Mouse (Mus musculus): ENCODE data around the gene Gm17359. TPM values are rescaled to one million over a fixed set of nuclear protein-coding genes. Genes with fewer than 3 reads are reported as not detected.

The Gm17359 gene
- total and polyA plus RNA-seq, 2 experiments from 2014 or later = not detected

DNA sequence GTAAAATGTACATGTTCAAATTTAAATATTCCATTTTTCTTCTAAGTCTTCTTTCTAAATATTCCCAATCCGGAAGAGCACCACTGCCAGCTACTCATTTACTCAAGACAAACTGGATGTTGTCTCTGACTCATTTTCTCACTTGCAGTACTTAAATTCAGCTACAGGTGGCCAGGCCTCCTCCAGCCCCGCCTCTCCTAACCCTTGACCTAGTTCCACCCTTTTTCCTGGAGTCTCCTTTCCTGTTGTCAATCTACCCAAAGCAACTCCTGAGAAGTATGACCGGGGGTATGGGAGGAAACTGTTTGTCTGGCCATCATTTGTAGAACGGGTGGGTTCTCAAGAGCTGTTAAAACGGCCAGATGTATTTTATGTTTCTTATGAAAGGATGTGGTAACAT, 40.4 kb upstream of the Gm17359 start:
- DNase-seq (ENCODE audit: low spot score) = no peak
- Histone ChIP-seq H3K9me3 (ENCODE audit: low read length) (no peaks in the 10 kb centered on the region), H3K27me3 (ENCODE audit: insufficient read depth, low read length) (no peaks in the 10 kb centered on the region), H3K9ac (replicated peaks; ENCODE audit: low read length, poor library complexity, severe bottlenecking) (no peak overlapping the region), H3K36me3 (ENCODE audit: insufficient read depth, low read length) (no peaks in the 10 kb centered on the region), H3K27ac (ENCODE audit: low read depth, low read length) (no peak overlapping the region), H3K4me1 (ENCODE audit: insufficient read depth, low read length) (no peaks in the 10 kb centered on the region), H3K4me2 (ENCODE audit: low read depth, low read length, poor library complexity, severe bottlenecking) (no peak overlapping the region), H3K4me3 (ENCODE audit: low read depth, low read length) (no peak overlapping the region)
- 73% methylated on average over 5 of the region's 5 CpGs for WGBS
- TF ChIP-seq CTCF (IDR thresholded peaks at IDR 0.05) = 0 out of 2 replicates have a peak, but pooled peaks have one; percentile 10
- ATAC-seq (ENCODE audit: low FRiP score) = no peak

DNA sequence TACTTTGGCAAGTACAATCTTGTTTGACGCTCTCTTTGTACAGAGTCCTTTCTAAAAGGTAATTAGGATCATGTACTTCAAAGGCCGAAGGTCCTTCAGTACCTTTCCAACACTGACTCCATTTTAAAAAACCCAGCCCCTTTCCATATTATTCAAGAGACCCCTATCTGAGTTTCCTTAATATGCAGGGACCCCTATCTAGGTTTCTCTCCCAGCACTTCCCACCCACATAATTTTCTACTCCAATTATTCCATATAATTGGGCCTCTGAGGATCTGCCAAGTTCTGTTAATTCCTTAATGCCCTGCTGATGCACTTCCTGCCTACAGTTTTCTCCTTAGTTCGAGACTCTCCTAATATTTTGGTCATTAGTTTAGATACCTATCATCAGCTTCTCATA, 39.9 kb upstream of the Gm17359 start:
- no peak overlapping the region for H3K9ac ChIP-seq (replicated peaks; ENCODE audit: low read length, poor library complexity, severe bottlenecking)
- no peak overlapping the region for H3K4me3 ChIP-seq (ENCODE audit: low read depth, low read length)
- no peak overlapping the region for H3K27ac ChIP-seq (ENCODE audit: low read depth, low read length)
- no peaks in the 10 kb centered on the region for H3K36me3 ChIP-seq (ENCODE audit: insufficient read depth, low read length)
- 86% methylated on average over 3 of the region's 3 CpGs for WGBS
- DNase-seq (ENCODE audit: low spot score) (no peak), ATAC-seq (ENCODE audit: low FRiP score) (no peak)
- no peaks in the 10 kb centered on the region for H3K27me3 ChIP-seq (ENCODE audit: insufficient read depth, low read length)
- no peak for TF ChIP-seq CTCF (IDR thresholded peaks at IDR 0.05)
- H3K4me1 ChIP-seq (ENCODE audit: insufficient read depth, low read length) = no peaks in the 10 kb centered on the region
- no peaks in the 10 kb centered on the region for H3K9me3 ChIP-seq (ENCODE audit: low read length)
- no peak overlapping the region for H3K4me2 ChIP-seq (ENCODE audit: low read depth, low read length, poor library complexity, severe bottlenecking)

DNA sequence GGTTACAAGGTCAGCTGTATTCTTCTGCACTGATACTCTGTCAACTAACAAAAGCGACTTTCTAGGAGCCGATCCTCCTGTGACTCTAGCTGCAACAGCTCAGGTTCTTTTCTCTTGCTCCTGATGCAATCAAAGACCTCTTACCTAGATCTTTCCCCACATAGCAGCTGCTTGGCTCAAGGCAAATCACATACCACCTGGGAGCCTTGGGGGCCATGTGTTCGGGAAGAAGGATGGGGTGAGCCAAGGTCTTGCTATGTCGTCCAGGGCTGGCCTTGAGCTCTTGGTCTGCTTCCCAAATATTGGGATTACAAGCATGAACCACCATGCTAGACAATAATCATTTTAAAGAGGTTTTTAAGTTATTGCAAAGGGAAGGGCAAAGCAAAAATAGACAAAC, 39.2 kb upstream of the Gm17359 start:
- H3K4me3 ChIP-seq (ENCODE audit: low read depth, low read length) = no peak overlapping the region
- WGBS = 88% methylated on average over 4 of the region's 4 CpGs

DNA sequence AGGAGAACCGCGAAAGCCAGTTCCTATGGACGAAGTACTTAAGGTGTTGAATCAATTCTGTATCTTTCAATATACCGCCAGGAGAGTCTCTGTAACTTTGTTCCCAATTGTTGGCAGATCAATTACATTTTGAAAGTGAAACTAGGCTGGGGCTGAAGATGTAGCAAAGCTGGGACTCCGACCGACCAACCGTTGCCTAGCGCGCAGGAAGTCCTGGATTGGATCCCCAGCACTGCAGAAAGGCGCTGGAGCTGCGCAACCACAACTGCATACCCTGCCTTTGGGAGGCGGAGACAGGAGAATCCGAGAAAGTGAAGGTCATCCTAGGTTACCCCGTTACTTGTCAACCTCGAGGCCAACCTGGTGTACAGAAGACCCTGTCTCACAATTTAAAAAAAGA, 37.1 kb upstream of the Gm17359 start:
- WGBS = 80% methylated on average over 15 of the region's 15 CpGs
- no peak for ATAC-seq (ENCODE audit: low FRiP score)
- no peak for TF ChIP-seq CTCF (IDR thresholded peaks at IDR 0.05)

More for the DNA sequence above, 39.2 kb upstream of the Gm17359 start:
- DNase-seq (ENCODE audit: low spot score) (no peak), ATAC-seq (ENCODE audit: low FRiP score) (no peak)
- Histone ChIP-seq H3K27ac (ENCODE audit: low read depth, low read length) (no peak overlapping the region), H3K9me3 (ENCODE audit: low read length) (no peaks in the 10 kb centered on the region), H3K36me3 (ENCODE audit: insufficient read depth, low read length) (no peaks in the 10 kb centered on the region), H3K4me2 (ENCODE audit: low read depth, low read length, poor library complexity, severe bottlenecking) (no peak overlapping the region), H3K4me1 (ENCODE audit: insufficient read depth, low read length) (no peaks in the 10 kb centered on the region), H3K9ac (replicated peaks; ENCODE audit: low read length, poor library complexity, severe bottlenecking) (no peak overlapping the region), H3K27me3 (ENCODE audit: insufficient read depth, low read length) (no peaks in the 10 kb centered on the region)
- TF ChIP-seq CTCF (IDR thresholded peaks at IDR 0.05) = no peak

DNA sequence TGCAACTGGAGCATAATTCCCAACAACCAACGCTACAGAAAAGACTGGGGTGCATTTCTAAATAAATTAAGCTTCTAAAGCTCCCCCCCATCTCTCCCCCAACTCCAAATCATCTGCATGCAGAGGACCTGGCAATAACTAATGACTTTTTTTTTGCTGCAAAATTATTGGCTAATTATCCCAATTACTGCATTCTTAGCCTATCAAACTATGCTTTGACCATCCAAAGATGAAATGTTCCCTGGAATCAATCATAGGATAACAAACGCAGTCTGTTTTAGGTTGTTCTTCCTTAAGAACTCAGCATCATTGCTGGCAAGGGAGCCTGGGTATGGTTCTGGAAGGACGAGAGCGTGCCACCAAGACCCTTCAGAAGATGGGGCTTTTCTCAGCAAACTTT, 27.9 kb upstream of the Gm17359 start:
- DNase-seq (ENCODE audit: low spot score) (no peak), ATAC-seq (ENCODE audit: low FRiP score) (no peak)
- 0 out of 2 replicates have a peak, but pooled peaks cover under 1% of the 10 kb centered on the region for H3K4me1 ChIP-seq (ENCODE audit: insufficient read depth, low read length)
- TF ChIP-seq CTCF (IDR thresholded peaks at IDR 0.05) = no peak
- no peak overlapping the region for H3K4me2 ChIP-seq (ENCODE audit: low read depth, low read length, poor library complexity, severe bottlenecking)
- H3K27ac ChIP-seq (ENCODE audit: low read depth, low read length) = no peak overlapping the region
- no peaks in the 10 kb centered on the region for H3K9me3 ChIP-seq (ENCODE audit: low read length)
- WGBS = 91% methylated on average over 4 of the region's 4 CpGs
- no peak overlapping the region for H3K4me3 ChIP-seq (ENCODE audit: low read depth, low read length)
- H3K9ac ChIP-seq (replicated peaks; ENCODE audit: low read length, poor library complexity, severe bottlenecking) = no peak overlapping the region
- H3K27me3 ChIP-seq (ENCODE audit: insufficient read depth, low read length) = no peaks in the 10 kb centered on the region
- H3K36me3 ChIP-seq (ENCODE audit: insufficient read depth, low read length) = no peaks in the 10 kb centered on the region

More for the DNA sequence above, 37.1 kb upstream of the Gm17359 start:
- Histone ChIP-seq H3K27me3 (ENCODE audit: insufficient read depth, low read length) (no peaks in the 10 kb centered on the region), H3K9me3 (ENCODE audit: low read length) (no peaks in the 10 kb centered on the region), H3K4me1 (ENCODE audit: insufficient read depth, low read length) (no peaks in the 10 kb centered on the region), H3K4me2 (ENCODE audit: low read depth, low read length, poor library complexity, severe bottlenecking) (no peak overlapping the region), H3K36me3 (ENCODE audit: insufficient read depth, low read length) (no peaks in the 10 kb centered on the region), H3K4me3 (ENCODE audit: low read depth, low read length) (no peak overlapping the region), H3K9ac (replicated peaks; ENCODE audit: low read length, poor library complexity, severe bottlenecking) (no peak overlapping the region), H3K27ac (ENCODE audit: low read depth, low read length) (no peak overlapping the region)
- no peak for DNase-seq (ENCODE audit: low spot score)

DNA sequence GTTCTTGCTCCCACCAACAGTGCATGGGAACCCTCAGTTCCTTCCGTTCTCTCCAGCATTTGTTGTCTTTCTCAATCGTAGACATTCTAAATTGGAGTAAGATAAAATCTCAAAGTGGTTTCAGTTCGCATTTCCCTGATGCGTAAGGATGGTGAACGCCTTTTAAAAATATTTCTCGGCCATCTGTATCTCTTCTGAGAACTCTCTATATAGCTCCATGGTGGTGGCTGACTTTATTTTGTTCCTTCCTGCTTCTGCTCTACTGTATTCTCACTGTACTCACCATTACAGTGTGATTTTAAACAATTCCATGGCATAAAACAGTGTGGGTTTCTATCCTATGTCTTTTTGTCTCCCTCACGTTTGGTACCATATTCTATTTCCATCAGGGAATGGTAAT, 26.3 kb upstream of the Gm17359 start:
- H3K4me3 ChIP-seq (ENCODE audit: low read depth, low read length) = no peak overlapping the region
- peaks cover 4% of the 10 kb centered on the region; the same call in 1 of the 2 replicates for H3K4me1 ChIP-seq (ENCODE audit: insufficient read depth, low read length)
- no peak overlapping the region for H3K4me2 ChIP-seq (ENCODE audit: low read depth, low read length, poor library complexity, severe bottlenecking)
- H3K27ac ChIP-seq (ENCODE audit: low read depth, low read length) = no peak overlapping the region
- no peaks in the 10 kb centered on the region for H3K36me3 ChIP-seq (ENCODE audit: insufficient read depth, low read length)
- no peak for TF ChIP-seq CTCF (IDR thresholded peaks at IDR 0.05)
- ATAC-seq (ENCODE audit: low FRiP score) (no peak), DNase-seq (ENCODE audit: low spot score) (no peak)
- H3K27me3 ChIP-seq (ENCODE audit: insufficient read depth, low read length) = no peaks in the 10 kb centered on the region
- 86% methylated on average over 7 of the region's 7 CpGs for WGBS
- no peak overlapping the region for H3K9ac ChIP-seq (replicated peaks; ENCODE audit: low read length, poor library complexity, severe bottlenecking)
- no peaks in the 10 kb centered on the region for H3K9me3 ChIP-seq (ENCODE audit: low read length)
